Mouse (Mus musculus) Muller cell, postnatal 12 days (primary cell): ENCODE data around the gene Afdn.
"Not testable (repeated sequence)": the region's sequence is repeated elsewhere in the genome, so short reads cannot be mapped to it uniquely, and the experiment has no call there.

Experiments used
- DNase-seq: peaks from one replicate; pipeline ENCODE4 v3.0.0-alpha.2; 2015; ENCODE audit errors: inconsistent ontology term

Afdn gene

GRCm38 (mm10) chr17:13777676-13778075 is 17.3 kb downstream of the Afdn start:
- no peak for DNase-seq

DNA sequence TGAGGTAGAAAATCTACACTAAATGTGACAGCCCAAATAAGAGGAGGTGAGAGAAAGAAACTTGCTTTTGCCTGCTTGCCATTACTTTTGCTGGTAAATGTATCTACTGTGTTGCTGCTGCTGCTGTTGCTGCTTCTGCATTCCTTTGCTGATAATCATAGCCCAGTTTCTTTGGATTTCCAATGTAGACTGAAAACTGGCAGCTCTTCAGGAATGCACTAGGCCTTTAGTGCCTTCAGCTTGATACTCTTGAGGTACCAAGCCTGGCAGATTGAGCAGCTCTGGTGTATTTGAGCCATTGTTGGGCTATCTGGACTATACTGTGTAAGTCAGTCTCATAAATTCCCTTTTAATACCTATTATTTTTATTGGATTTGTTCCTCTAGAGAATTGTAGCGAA is 18.5 kb downstream of the Afdn start:
- DNase-seq: peak; percentile 74

GRCm38 (mm10) chr17:13781948-13782347 is 21.6 kb downstream of the Afdn start:
- no peak for DNase-seq

- no peak for DNase-seq
Measured at GRCm38 (mm10) chr17:13783469-13783868, 23.1 kb downstream of the Afdn start.

GRCm38 (mm10) chr17:13790033-13790432 is 29.7 kb downstream of the Afdn start:
- DNase-seq: not testable (repeated sequence)

GRCm38 (mm10) chr17:13797691-13798090 is 37.4 kb downstream of the Afdn start:
- DNase-seq: no peak

DNA sequence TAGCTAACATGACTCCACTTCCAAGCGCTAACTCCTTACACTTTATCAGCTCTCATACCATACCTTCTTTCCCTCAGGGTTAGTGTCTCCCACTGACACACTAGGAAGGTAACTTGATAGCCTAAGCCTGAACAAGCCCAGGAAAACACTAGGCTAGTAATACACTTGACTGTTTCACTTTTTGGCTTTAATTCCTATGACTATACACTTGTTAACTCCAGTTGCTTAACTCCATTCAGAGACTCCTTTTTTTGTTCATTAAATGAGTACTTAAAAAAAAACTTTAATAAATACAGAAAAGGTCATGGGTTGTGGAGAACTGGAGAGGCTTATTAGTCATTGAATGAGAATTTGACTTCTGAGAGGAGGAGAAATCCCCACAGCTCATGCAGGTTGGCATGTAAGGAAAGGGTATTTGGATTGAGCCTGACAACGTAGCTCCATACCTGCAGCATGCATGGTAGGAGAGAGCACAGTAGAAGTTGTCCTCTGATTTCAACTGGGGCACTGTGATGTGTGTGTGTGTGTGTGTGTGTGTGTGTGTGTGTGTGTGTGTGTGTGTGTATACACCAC is 42.6 kb downstream of the Afdn start:
- peak; percentile 66 for DNase-seq

DNA sequence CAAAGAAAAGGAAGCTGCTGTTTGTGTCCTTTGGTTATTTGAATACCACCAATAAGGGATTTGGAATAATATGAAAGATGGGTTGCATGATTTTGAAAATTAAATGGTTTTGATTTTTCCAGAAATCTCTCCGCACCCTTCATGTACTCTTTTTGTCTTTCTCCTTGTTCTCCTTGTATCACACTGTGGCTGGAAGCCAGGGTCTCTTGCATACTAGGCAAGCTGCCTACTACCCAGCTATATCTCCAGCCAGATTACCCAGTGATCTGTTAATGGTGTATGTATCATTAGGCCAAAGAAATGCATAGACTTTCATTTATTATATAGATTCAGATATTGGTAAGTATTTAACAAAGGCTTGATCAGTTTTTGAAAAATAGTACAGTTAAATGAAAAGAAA is 45.7 kb downstream of the Afdn start:
- no peak for DNase-seq

- DNase-seq: no peak
Measured at GRCm38 (mm10) chr17:13817789-13818188, 57.5 kb downstream of the Afdn start.

- DNase-seq: no peak
Measured at GRCm38 (mm10) chr17:13819342-13819741, 59.0 kb downstream of the Afdn start.

DNA sequence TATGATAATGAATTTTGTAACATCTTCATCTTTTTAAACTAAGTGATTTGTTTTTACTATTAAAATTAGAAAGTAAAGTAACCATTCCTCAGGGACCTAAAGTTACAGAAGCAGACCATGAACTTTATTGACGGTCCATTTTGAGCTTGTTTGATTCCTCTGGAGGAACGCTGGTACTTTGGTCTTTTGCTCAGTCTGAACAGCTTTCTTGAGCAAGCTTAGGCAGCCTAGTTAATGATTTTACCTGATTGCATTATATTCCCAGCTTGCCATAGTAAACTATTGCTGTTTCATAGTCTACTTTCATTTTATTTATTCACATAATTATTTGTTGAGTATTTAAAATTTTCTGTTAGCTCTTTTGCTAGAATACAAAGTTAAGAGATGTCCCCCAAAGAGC is 60.3 kb downstream of the Afdn start:
- DNase-seq: no peak

GRCm38 (mm10) chr17:13825421-13825820 is 65.1 kb downstream of the Afdn start:
- DNase-seq: no peak

GRCm38 (mm10) chr17:13830234-13830633 is 69.9 kb downstream of the Afdn start:
- no peak for DNase-seq

DNA sequence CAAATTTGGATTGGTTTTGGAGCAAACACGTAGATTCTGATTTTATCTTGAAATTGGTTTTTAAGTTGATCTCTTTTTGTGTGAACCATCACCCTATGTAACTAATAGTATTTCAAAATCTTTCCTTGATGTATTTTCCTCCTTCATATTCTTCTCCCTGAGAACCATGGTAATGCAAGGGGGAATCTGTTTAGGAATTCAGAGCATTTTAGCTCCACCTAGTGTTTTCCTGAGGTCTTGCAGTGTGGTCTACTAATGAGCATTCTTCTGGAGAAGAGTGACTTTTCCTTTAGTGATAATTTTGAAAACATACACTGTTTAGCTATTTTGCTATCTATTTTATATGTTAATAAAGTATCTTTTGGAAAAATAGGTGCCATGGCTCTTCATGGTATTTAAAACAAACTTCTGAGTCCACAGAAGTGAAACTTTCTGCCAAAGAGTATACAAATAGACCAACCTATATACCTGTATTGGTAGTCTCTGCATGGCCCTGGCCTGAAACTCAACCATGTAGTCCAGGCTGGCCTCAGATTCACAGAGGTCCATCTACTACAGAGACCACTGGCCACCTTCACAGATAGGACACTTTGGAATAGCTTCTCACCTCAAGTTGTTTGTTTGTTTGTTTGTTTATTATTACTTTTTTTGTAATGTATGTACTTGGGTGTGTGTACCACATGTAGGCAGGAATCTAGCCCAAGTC is 70.5 kb downstream of the Afdn start:
- peak; percentile 40 for DNase-seq

- no peak for DNase-seq
Measured at GRCm38 (mm10) chr17:13835876-13836275, 75.5 kb downstream of the Afdn start.

- DNase-seq: peak; percentile 18
Measured at GRCm38 (mm10) chr17:13850175-13850574, 89.8 kb downstream of the Afdn start.

- not testable (repeated sequence) for DNase-seq
Measured at GRCm38 (mm10) chr17:13853883-13854282, 93.5 kb downstream of the Afdn start.

DNA sequence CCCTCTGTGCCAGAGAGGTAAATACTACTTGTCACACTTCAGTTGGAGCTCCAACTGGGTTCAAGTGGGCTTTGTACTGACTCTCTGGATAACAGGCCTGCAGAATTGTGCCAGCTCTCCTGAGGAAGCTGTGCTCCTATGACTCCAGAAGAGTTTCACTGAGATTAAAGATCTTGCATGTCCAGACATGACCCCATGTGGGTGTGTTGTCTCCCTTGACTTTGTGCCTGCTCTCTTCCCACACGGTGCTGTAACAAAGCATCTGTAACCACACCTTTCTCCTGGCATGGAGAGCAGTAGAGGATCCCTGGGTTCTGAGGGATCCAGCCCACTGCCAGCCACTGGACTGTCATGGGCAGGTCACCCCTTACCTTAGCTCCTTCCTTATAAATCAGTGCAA is 95.1 kb downstream of the Afdn start:
- no peak for DNase-seq

DNA sequence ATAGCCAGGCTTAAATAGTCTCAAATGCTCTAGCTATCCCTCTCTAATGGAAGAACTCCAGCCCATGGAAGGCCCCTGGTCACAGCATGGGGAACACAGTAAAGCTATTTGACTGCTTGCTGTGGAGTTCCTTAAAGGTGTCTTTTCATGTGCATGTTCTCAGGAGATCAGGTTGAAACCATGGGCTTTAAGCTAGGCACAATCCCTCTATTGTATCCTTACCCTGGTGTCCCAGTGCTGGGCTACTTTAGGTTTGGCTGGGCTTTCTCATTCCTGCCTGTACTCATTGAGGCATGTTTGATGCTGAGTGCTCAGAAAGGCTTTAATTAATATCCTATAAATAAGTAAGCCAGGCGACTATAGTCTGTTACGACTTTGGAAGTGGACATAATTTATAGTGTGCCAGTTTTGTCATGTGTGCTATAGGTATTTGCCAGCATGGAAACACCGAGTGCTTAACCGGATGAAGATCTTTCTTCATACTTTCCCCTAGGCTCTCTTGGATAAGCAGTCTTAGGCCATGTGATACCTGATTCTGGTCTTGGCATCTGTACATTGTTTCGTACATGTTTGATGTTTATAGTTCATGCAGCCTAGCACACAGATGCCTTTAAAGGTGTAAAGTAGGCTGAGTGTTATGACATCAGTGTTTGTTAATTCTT is 96.2 kb downstream of the Afdn start:
- no peak for DNase-seq

GRCm38 (mm10) chr17:13865340-13865739 is 105.0 kb downstream of the Afdn start:
- no peak for DNase-seq

DNA sequence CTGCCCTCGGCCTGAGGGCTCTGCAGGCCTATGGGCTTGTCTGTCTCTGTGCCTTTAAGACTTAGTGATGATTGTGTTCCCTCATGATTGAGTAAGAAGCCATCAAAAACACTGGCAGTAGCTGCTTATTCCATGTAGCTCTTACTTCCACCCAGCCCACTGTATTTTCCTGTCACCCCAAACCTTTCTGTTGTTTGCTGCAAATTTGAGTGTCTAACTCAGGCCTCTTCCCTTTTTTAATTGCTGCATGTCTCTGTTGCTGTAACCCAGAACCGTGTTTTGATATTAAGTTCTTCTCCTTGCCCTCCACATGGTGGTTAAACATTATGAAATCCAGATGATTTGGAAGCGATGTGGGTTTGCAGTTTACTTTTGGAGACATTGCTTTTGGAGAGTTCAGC is 106.6 kb downstream of the Afdn start:
- DNase-seq: no peak

- no peak for DNase-seq
Measured at GRCm38 (mm10) chr17:13867475-13867874, 107.1 kb downstream of the Afdn start.

DNA sequence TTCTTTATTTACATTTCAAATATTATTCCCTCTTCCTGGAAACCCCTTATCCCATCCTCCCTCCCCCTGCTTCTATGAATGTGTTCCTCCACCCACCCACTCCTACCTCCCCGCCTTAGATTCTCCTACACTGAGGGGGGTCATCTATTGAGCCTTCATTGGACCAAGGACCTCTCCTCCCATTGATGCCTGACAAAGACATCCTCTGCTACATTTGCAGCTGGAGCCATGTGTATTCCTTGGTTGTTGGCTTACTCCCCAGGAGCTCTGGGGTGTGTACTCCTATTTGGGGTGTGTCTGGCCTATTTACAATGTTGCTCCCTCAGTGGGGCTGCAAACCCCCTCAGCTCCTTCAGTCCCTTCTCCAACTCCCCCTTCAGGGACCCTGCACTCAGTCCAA is 109.9 kb downstream of the Afdn start:
- no peak for DNase-seq
